Mouse (Mus musculus): Measurements from ENCODE around the gene Sult2b1.

DNA sequence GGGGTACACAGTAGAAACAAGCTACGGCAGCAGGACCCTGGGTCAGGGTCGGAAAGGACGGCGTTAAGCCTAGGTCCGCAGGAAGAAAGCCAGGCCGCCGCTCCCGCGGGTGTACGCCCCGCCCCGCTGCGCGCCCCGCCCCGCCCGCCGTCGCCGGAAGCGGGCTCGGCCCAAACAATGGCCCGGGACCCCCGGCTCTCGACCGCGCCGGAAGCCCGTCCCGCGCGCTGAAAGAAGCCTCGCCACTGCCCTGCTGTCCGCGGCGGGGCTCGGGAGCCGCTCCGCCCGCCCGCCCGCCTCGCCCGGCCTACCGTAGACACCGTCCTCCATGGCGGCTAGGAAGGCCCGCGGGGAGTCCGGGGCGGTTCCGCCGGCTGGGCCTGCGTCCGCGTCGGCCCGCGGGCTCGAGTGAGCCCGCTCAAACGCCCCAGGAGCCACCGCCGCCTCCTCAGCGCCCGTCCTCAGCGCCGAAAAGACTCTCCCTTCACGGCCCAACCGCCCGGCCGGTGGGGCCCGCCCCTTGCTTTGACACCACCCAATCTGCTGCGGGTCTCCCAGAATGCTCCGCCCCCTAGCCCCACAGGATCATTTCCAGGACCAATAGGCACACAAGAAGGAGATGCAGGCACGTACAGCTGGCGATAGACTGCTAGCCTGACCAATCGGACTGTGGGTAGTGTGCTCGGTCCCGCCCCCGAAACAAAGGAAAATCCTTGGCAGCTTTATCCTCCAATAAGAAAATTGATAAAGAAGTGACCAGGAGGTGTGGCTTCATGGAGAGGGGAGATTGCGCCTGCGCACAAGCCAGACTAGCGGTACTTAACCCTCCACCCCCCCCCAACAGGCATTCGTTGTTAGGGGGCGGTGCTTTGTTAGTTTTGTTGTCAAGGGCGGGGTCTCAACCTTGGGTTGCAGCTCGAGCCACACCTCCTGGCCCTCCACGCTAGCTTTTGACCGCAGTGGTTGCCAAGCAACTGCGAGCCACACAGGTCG is 29.6 kb upstream of the Sult2b1 start, which contains the start of gene Cyth2:
- no peak for TF ChIP-seq CTCF (IDR thresholded peaks at IDR 0.05; ENCODE audit: borderline replicate concordance, extremely low read depth, insufficient read depth, insufficient read length)
- TF ChIP-seq POLR2A (IDR thresholded peaks at IDR 0.05; ENCODE audit: borderline replicate concordance, extremely low read depth, insufficient read depth, insufficient read length, poor library complexity, severe bottlenecking) = peak; percentile 92
